Mouse (Mus musculus): ENCODE results near the gene Pde6d.

DNA sequence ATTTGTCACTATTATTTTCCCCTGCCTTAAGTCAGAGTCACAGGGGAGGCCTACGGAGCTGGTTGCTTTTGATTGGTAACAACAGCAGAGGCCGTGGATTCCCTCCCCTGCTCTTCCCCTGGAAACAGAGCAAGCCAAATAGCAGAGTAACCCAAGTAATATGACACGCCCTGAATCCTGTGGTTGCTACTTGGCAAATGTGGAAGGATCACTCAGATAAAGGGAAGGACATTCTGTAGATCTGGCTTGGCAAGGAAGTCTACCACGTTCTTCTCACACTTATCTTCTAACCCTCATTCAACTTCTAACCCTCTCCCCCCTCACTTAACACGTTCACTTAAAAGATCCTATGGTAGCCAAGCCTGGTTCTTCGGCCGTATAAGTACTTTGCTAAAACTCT, 24.6 kb downstream of the Pde6d start:
- no peak for TF ChIP-seq CTCF (IDR thresholded peaks at IDR 0.05; ENCODE audit: control insufficient read depth, insufficient read depth, low read length)
- no peak for TF ChIP-seq POLR2A (IDR thresholded peaks at IDR 0.05; ENCODE audit: borderline replicate concordance, control insufficient read depth, low read depth, low read length)
